Mouse (Mus musculus): ENCODE data around the gene Tspan17. TPM values are rescaled to one million over a fixed set of nuclear protein-coding genes. Genes with fewer than 3 reads are reported as not detected.

Gene Tspan17
- total RNA-seq, 2 experiments from 2014 or later, result 33.0 to 38.4 TPM

GRCm38 (mm10) chr13:54803010-54803409, 13.8 kb downstream of the Tspan17 start:
- no peak for DNase-seq (ENCODE audit: low spot score in 2 of 2)

- DNase-seq (ENCODE audit: low spot score in 2 of 2), result no peak
These were observed 16.1 kb downstream of the Tspan17 start for GRCm38 (mm10) chr13:54805134-54805838.

GRCm38 (mm10) chr13:54806434-54806976, 17.3 kb downstream of the Tspan17 start:
- no peak for DNase-seq (ENCODE audit: low spot score in 2 of 2)

DNA sequence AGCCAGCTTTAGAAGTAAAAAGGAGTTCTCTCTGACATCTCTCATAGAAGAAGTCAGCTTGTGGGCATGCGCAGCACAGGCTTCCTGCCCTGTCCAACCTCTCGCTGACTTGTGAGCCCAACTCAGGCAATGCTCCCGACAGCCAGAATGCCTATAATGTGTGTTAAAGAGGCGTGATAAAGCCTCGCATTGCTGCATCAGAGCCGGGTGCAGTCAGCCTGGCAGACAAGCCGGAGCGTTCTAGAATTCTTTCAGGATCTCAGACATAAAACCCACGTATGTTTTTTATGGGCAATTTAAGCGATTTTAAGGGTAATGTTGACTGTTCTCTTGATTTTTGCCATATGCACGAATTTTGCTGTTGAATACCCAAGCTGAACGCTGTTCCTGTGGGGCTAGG, 18.9 kb downstream of the Tspan17 start:
- no peak for DNase-seq (ENCODE audit: low spot score in 2 of 2)

DNA sequence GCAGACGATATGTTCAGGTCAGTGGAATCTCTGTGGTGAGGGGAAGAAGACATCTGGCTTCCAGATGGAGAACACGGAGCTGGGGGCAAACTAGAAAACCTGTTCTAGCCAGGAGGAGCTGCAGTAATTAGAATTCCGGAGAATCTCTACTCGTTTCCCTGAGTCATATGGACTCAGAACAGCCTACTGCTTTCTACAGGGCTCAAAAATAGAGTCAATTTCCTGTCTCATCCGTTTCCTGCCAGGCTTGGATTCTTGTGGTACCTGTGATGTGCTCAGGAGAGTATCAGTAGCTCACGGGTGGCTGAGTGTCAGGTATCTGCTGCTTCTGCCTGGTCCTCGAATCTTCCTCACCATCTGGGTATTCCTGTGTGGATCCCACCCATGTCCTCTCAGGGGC, 22.3 kb downstream of the Tspan17 start:
- DNase-seq (ENCODE audit: low spot score in 2 of 2), result no peak

DNA sequence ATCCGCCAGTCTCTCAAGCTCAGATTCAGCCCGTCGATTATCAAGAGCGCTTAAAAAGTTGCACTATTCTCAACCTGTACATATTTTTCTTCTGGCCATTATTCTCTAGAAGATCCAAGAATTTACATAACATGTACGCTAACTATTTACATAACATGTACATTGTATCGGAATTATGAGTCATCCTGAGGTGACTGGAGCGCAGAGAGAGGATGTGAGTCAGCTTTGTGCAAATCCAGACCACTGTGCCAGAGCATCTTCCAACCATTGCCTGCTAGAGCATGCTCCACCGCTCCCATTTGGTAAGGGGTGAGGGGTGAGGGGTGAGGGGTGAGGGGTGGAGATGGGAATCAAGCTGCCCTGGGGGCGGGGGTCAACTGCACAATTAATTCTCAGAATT, 24.2 kb downstream of the Tspan17 start:
- no peak for DNase-seq (ENCODE audit: low spot score in 2 of 2)

DNA sequence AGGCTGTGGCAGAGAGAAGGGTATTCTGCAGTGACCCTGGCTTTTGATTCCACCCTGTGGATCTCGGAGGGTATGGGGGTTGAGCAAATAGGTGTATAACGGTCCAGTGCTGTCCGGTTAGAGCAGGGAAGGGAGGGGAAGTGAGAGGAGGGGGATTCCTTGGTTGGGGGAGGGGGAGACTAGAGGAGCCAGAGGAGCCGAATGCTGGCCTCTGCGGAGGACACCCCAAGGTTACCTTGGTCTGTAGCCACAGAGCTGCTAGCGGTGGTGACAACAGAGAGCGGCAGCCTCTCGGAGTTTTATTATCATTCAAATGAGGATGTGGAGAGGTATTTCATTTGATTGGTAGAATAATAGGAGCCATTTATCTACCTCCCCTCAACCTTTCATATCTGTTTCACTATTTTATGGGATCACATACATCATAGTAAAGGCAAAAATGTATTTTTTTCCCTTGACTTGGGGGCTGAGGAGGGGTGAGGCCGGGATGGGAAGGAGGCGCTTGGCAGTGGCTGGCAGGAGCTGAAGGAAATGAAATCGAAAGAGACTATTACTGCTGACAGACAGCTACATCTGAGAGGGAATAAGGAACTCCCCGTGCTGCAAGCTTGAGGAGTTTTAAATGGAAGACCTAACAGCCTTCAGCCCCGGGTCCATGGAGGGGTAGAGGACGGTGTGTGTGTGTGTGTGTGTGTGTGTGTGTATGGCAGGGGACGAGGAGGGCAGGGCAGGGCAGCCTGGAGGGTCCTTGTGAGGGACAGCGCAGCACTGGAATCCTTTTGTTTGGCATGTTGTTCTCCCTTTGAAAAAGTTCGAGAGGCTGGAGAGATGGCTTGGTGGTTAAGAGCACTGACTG, 29.4 kb downstream of the Tspan17 start:
- DNase-seq (ENCODE audit: low spot score in 2 of 2), result no peak

GRCm38 (mm10) chr13:54821106-54821505, 31.9 kb downstream of the Tspan17 start:
- no peak for DNase-seq (ENCODE audit: low spot score in 2 of 2)

DNA sequence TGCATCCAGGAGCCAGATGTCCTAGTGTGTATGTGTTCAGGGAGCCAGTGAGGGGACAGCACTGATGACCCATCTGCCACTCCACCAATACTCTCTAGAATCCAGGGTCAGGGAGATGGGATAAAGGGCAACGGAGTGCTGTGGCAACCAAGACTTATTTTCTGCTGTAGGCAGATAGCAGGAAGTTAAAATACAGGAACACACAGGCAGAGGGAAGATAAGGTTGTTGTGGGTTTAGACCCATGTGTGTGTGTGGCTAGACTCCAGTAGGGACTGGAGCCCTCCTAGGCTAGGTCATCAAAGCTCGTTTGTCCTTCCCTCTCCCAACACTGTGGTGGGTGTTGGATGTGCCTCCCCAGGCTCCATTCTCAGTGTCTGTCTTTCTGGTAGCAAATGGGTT, 32.8 kb downstream of the Tspan17 start:
- no peak for DNase-seq (ENCODE audit: low spot score in 2 of 2)

DNA sequence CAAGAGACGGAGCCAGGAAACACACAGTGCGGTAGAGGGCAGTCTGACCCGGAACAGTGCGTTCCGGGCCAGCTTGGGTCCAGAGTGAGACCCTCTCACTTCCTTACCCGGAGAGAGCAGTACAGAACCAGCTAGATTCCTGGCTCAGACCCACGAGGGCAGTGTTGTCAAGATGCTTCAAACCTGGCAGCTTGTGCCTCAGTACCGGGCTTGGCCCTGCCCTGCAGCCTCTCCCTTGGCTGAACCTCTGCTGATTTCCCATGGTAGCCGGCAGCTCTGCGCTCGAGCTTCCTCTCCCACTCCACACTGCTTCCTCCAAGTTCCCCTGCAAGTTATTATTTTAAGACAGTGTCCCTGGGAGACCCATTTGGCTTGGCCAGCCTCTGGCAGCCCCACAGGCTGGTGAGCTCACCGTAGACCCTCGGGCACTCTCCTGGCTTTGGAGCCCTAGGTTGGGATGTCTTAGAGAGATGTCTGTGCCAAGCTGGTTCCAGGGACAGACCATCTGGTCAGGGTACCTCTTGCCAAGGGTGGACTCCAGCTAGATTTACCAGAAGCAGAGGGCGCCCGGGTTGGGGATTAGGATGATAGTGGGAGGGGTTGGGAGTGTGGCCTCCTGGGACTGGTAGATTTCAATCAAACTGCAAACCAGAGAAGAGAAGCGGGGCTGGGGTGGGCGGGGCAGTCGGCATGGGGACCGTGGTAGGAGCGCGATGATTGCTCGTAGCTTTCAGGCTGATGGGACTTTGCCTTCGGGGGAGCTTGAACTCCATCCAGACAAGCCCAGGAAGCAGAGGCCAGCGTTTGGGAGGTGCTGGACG, 35.1 kb downstream of the Tspan17 start:
- DNase-seq (ENCODE audit: low spot score in 2 of 2), result no peak

- DNase-seq (ENCODE audit: low spot score in 2 of 2), result no peak
These were observed 38.8 kb downstream of the Tspan17 start for GRCm38 (mm10) chr13:54827992-54828391.

GRCm38 (mm10) chr13:54828508-54828907, 39.3 kb downstream of the Tspan17 start:
- no peak for DNase-seq (ENCODE audit: low spot score in 2 of 2)

- DNase-seq (ENCODE audit: low spot score in 2 of 2), result no peak
These were observed 40.3 kb downstream of the Tspan17 start for GRCm38 (mm10) chr13:54829450-54829849.

DNA sequence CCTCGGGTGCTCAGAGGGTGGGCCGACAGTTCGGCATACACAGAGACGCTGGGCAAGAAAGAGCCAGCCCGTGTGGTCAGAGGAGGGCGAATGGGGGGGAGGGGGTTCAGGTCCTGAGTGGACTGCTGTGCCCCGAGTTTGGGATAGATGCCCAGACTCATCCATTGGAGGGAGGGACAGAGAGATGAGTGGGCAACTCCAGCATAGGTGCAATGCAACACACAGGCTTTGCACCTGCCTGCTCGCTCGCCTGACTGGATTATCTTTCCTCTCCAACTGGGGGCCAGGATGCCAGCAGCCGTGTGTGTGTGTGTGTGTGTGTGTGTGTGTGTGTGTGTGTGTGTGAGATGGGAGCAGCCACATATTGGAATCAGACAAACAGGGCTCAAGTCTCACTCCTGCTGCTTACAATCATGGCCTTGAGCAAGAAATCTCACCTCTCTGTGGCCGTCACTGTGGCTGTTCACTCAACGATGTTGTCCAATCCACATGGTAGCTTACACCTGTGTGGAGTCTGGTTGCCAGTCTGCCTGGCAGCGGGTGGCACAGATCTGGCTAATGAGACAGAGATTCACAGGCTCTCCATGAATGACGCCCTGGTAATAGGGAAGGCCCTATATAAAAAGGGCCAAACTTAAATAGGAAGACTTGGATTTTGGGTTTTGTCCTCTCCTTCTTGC, 47.3 kb downstream of the Tspan17 start:
- DNase-seq (ENCODE audit: low spot score in 2 of 2), result no peak

GRCm38 (mm10) chr13:54837061-54837460, 47.9 kb downstream of the Tspan17 start:
- no peak for DNase-seq (ENCODE audit: low spot score in 2 of 2)

GRCm38 (mm10) chr13:54837471-54837889, 48.3 kb downstream of the Tspan17 start:
- no peak for DNase-seq (ENCODE audit: low spot score in 2 of 2)

DNA sequence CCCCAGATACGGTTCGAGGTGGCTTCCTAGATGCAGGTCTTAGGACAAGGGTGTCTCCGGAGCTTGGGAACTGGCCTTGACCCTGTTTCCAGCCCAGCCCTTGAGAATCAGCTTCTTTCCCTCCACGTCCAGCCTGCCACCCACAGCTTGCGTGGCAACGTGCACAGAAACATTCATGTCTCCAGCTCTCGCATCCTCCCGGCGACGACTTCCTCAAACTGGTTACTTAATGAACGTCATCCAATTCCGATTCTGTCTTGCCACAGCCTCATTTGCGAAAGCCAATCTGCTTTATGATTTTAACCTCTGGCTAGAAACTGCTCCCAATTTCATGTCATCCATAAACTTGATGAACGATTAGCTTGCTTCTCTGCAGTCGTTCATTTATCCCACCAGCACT, 49.4 kb downstream of the Tspan17 start:
- no peak for DNase-seq (ENCODE audit: low spot score in 2 of 2)

DNA sequence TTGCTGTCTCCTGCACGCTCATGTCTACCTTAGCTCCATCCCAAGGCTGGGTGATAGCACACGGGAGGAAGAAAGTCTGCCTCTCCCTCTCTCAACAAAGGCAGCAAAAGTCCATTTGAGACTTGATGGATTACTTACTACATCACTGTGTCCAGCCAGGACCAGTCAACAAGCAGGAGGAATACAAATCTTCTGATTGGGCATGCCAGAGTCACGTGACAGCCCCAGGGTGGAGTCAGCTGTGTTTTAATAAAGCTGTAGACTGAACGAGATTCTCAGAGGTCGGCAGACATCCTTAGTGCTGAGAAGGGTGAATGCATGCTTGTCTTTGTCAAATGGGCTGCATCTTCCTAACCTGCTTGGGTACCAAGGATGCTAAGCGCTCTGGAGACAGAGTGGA, 50.0 kb downstream of the Tspan17 start:
- no peak for DNase-seq (ENCODE audit: low spot score in 2 of 2)

GRCm38 (mm10) chr13:54844579-54844978, 55.4 kb downstream of the Tspan17 start:
- no peak for DNase-seq (ENCODE audit: low spot score in 2 of 2)

All from adrenal gland, postnatal 4 days (tissue).